In genomic region chr6:100143586-100144301, GRCm38 (mm10) we compare ENCODE assay signal across 8 mouse cellular contexts.
DNase-seq lines count a peak whose midpoint lies in the region; ATAC-seq and TF ChIP-seq lines count a peak whose summit lies in the region.

No protein-coding gene starts in this region.

- H3K27me3 ChIP-seq in E14TG2a.4 (ENCODE audit: insufficient read depth, low read length) = peaks cover 34% of the 10 kb centered on the region
- no peaks in the 10 kb centered on the region for H3K27me3 ChIP-seq in liver, embryonic 16.5 days (ENCODE audit: control insufficient read depth, insufficient read depth, low read depth, low read length)
- 0 out of 2 replicates have a peak, but pooled peaks cover 2% of the 10 kb centered on the region for H3K27me3 ChIP-seq in neural tube, embryonic 14.5 days (ENCODE audit: control insufficient read depth, insufficient read depth, low read length)

- H3K4me1 ChIP-seq in E14TG2a.4 (replicated peaks; ENCODE audit: low read depth, low read length) = peaks cover 39% of the 10 kb centered on the region
- H3K4me1 ChIP-seq in liver, embryonic 16.5 days (ENCODE audit: control insufficient read depth, low read depth, low read length) = peaks cover 12% of the 10 kb centered on the region
- H3K4me1 ChIP-seq in neural tube, embryonic 14.5 days (ENCODE audit: control insufficient read depth, insufficient read depth, low read length) = peaks cover 13% of the 10 kb centered on the region

- no peak overlapping the region for H3K9ac ChIP-seq in liver, embryonic 16.5 days (ENCODE audit: low read depth, low read length)
- H3K9ac ChIP-seq in neural tube, embryonic 14.5 days (replicated peaks; ENCODE audit: low read depth, low read length) = peak overlapping the region; percentile 22; the same call in 1 of the 2 replicates

- H3K36me3 ChIP-seq in E14TG2a.4 (ENCODE audit: insufficient read depth, low read length) = no peaks in the 10 kb centered on the region
- H3K36me3 ChIP-seq in liver, embryonic 16.5 days (ENCODE audit: control insufficient read depth, insufficient read depth) = no peaks in the 10 kb centered on the region
- no peaks in the 10 kb centered on the region for H3K36me3 ChIP-seq in neural tube, embryonic 14.5 days (ENCODE audit: control insufficient read depth, insufficient read depth, low read length)

- peak overlapping the region; percentile 46 for H3K4me3 ChIP-seq in E14TG2a.4 (replicated peaks; ENCODE audit: low read length)
- no peak overlapping the region for H3K4me3 ChIP-seq in liver, embryonic 16.5 days (ENCODE audit: low read depth, low read length)
- no peak overlapping the region for H3K4me3 ChIP-seq in neural tube, embryonic 14.5 days (ENCODE audit: low read depth, low read length)

- TF ChIP-seq CTCF in E14TG2a.4 (conservative IDR thresholded peaks at IDR 0.05; ENCODE audit: low read length) = no peak

- peak; percentile 38 to 44; a peak in 2 of 4 replicates for ATAC-seq in hematopoietic stem cell, adult 5-6 weeks (replicated peaks in 1 of 2; ENCODE audit: insufficient read depth in 1 of 2, low FRiP score in 2 of 2, low TSS enrichment in 1 of 2, low read depth in 1 of 2, poor library complexity in 2 of 2, severe bottlenecking in 2 of 2)
- peak; percentile 43; the same call in 1 of the 2 replicates for ATAC-seq in liver, embryonic 16.5 days (ENCODE audit: low read depth)
- peak; percentile 73; the same call in 1 of the 2 replicates for ATAC-seq in neural tube, embryonic 14.5 days (ENCODE audit: low read depth)

- H3K27ac ChIP-seq in liver, embryonic 16.5 days (ENCODE audit: low read length) = no peak overlapping the region
- H3K27ac ChIP-seq in neural tube, embryonic 14.5 days (ENCODE audit: low read depth, low read length) = no peak overlapping the region

- peak; percentile 92 to 95 for DNase-seq in cerebellum, postnatal 10 days
- DNase-seq in frontal cortex, postnatal 25 days (ENCODE audit: low spot score in 2 of 2) = peak; percentile 41 to 61
- DNase-seq in layer of hippocampus, adult 8-10 months (ENCODE audit: low spot score in 2 of 2) = peak; percentile 82 to 86
- no peak for DNase-seq in spleen, postnatal 36 days (ENCODE audit: low spot score in 2 of 2)

- WGBS in liver, embryonic 16.5 days (ENCODE audit: insufficient replicate concordance) = 21% methylated on average over 16 of the region's 16 CpGs
- WGBS in neural tube, embryonic 14.5 days = 3% methylated on average over 16 of the region's 16 CpGs

- H3K9me3 ChIP-seq in E14TG2a.4 (ENCODE audit: low read length) = 0 out of 2 replicates have a peak, but pooled peaks cover 3% of the 10 kb centered on the region
- H3K9me3 ChIP-seq in liver, embryonic 16.5 days (replicated peaks; ENCODE audit: control insufficient read depth, low read length) = no peaks in the 10 kb centered on the region
- H3K9me3 ChIP-seq in neural tube, embryonic 14.5 days (ENCODE audit: control insufficient read depth, low read length) = no peaks in the 10 kb centered on the region

- no peak overlapping the region; the same call in 1 of the 2 replicates for H3K4me2 ChIP-seq in liver, embryonic 16.5 days (ENCODE audit: low read depth, low read length)
- H3K4me2 ChIP-seq in neural tube, embryonic 14.5 days (ENCODE audit: low read depth, low read length) = peak overlapping the region; percentile 35

Comparison
In these comparisons a context has a peak if more than half of its experiments do, and no peak if none do; other contexts are left out.
1. DNase-seq: peak in cerebellum, postnatal 10 days (2 of 2), frontal cortex, postnatal 25 days (2 of 2) and layer of hippocampus, adult 8-10 months (2 of 2); none in spleen, postnatal 36 days (0 of 2).
2. Peak in every context shown above with its lines, with median percentiles within 50 percentile points of each other: ATAC-seq.